Mouse (Mus musculus): ENCODE results near the gene Fhl3. TPM values are rescaled to one million over a fixed set of nuclear protein-coding genes. Genes with fewer than 3 reads are reported as not detected.

The Fhl3 gene
- total RNA-seq, 1 experiment from 2014 or later, result 0.76 TPM

DNA sequence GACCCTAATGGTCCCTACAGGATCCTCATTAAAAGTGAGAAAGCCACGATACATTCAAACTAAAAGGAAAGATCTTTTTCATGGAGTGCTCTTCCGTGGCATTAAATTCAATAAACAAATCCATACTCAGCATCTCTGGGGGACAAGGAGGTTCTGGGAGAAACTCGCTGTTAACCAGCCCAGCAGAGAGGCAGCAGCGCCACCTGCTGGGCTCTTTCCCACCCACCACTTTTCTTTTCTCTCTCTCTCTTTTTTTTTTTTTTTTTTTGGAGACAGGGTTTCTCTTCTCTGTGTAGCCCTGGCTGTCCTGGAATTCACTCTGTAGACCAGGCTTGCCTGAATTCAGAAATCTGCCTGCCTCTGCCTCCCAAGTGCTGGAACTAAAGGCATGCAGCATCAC, 25.5 kb upstream of the Fhl3 start:
- no peak for ATAC-seq (replicated peaks; ENCODE audit: insufficient number of reproducible peaks, low FRiP score, low TSS enrichment, poor library complexity, severe bottlenecking)

DNA sequence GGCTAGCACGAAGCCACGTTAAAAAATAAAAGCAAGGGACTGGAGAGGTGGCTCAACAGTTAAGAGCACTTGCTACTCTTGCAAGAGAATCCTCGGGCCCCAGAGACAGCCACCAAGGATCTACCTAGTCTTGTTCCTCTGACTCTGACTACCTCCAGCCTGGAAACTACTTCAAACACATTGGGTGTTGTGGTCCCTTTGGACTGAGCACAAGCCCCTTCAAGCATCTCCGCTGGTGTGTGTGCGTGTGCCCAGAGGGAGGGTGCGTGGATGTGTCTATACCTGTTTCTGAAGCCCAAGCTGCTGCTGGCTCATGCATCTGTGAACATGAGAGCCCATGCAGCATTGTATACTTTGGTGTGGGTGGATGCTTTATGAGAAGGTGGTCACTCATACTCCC, 24.5 kb upstream of the Fhl3 start:
- ATAC-seq (replicated peaks; ENCODE audit: insufficient number of reproducible peaks, low FRiP score, low TSS enrichment, poor library complexity, severe bottlenecking), result no peak

- ATAC-seq (replicated peaks; ENCODE audit: insufficient number of reproducible peaks, low FRiP score, low TSS enrichment, poor library complexity, severe bottlenecking), result no peak
Observed at GRCm38 (mm10) chr4:124682270-124682669, 18.2 kb upstream of the Fhl3 start.

DNA sequence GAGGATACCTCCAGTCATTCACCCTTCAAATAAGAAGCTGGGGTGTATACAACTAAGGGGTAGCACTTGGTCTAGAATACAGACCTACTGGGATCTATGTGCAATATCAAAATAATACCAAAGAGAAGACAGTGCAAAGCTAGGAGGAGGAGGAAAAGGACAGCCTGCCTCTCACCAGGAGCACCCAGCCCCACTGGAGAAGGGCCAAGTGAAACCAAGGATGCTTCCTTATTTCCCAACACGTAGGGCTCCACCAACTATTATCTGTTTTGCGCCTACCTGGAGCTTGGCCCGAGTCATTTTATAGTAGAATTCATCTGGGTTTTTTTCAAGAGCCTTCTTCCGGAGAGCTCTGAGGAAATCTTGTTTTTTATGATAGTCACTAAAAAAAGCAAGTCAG, 17.0 kb upstream of the Fhl3 start:
- no peak for ATAC-seq (replicated peaks; ENCODE audit: insufficient number of reproducible peaks, low FRiP score, low TSS enrichment, poor library complexity, severe bottlenecking)

DNA sequence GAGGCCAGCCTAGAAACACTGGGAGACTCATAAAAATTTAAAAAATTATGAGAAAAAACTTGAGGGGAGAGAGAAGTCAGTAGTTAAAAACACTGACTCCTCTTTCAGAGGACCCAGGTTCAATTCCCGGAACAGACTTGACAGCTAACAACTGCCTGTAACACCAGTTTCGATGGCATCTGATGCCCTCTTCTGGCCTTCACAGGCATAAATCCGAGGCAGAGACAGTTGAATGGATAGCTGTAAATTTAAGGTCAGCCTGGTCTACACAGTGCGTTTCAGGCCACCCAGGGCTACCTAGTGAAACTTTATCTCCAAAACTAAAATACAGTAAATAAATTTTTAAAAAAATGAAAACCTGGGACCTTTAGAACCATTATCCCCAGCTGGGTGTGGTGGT, 15.5 kb upstream of the Fhl3 start:
- no peak for ATAC-seq (replicated peaks; ENCODE audit: insufficient number of reproducible peaks, low FRiP score, low TSS enrichment, poor library complexity, severe bottlenecking)

- ATAC-seq (replicated peaks; ENCODE audit: insufficient number of reproducible peaks, low FRiP score, low TSS enrichment, poor library complexity, severe bottlenecking), result no peak
Observed at GRCm38 (mm10) chr4:124685453-124685852, 15.0 kb upstream of the Fhl3 start.

DNA sequence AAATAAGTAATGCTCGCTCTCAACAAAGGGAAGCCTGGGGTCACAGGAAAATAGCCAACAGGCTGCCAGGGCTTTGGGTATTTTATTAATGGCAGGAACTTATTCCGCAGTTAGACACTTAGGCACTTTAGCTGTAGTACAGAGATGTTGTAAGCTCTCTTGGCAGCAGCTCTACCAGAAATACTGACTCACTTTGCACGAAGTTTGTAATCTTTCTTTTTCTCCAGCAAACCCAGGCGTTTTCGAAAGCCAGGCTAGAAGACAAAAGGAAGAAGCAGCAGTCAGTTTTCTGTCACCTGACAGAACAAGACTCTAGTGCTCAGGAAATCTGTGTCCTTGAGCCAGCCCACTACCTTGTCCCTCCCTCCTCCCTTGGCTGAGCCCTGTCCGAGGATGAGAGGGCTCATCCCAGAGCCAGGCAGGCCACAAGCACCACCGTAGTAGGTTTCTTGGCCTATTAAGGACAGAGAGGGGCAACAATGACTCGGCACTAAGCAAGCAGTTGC, 14.6 kb upstream of the Fhl3 start:
- ATAC-seq (replicated peaks; ENCODE audit: insufficient number of reproducible peaks, low FRiP score, low TSS enrichment, poor library complexity, severe bottlenecking), result no peak

DNA sequence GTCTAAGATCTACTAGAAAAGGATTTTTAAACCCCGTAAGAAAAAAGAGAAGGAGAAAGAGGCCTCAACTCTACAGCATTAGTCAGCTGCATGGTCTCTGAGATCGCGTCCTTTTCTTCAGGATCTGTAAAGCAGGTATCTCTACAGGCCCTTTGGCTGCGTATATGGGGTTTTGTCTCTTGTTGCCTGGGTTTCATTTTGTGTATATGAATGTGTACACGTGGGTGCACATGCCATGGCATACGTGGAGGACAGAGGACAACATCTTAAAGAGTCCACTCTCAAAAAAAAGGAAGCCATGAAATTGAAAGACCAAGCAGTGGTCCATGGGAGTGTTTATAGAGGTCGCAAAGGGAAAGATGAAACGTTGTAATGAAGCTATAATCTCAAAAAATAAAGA, 9.0 kb upstream of the Fhl3 start:
- ATAC-seq (replicated peaks; ENCODE audit: insufficient number of reproducible peaks, low FRiP score, low TSS enrichment, poor library complexity, severe bottlenecking), result no peak

GRCm38 (mm10) chr4:124692416-124692861, 8.1 kb upstream of the Fhl3 start:
- no peak for ATAC-seq (replicated peaks; ENCODE audit: insufficient number of reproducible peaks, low FRiP score, low TSS enrichment, poor library complexity, severe bottlenecking)

DNA sequence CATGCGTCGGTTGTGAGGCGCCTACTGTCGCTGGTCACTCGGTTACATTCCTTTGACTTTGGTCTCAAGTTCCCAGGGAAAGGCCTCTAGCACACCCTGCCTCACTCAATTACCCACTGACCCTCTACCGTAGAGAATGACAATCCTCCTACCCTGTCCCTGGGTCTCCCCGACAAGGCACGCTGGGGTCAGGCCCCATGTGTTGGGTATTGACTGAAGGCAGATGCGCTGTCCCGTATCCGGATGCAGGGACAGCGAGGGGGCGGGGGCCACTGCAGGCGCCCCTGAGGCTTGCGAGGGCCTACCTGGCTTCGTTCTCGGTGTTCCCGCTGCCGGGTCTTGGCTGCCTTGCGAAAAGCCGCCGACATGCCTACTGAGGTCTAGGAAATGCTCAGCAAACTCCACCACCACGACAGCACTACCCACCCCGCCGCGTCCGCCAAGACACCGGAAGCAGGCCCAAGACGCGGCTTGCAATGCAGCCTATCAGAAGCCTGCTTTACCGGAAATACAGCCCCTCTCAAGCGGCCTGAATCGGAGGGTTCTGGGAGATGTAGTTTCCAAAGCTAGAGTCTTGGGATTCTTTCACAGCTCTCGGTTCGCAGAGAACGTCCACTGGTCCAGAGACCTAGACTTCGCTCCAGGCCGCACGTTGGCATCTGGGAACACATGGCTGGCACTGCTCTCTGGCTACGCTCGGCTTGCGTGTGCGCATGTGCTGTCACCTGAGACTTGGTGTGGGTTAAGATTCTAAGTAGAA, 7.2 kb upstream of the Fhl3 start, which contains the start of gene Utp11:
Gene Utp11 (minus strand): TSS at position 466 of the 760 bp plus-strand sequence.
- ATAC-seq (replicated peaks; ENCODE audit: insufficient number of reproducible peaks, low FRiP score, low TSS enrichment, poor library complexity, severe bottlenecking), result peak; percentile 95

DNA sequence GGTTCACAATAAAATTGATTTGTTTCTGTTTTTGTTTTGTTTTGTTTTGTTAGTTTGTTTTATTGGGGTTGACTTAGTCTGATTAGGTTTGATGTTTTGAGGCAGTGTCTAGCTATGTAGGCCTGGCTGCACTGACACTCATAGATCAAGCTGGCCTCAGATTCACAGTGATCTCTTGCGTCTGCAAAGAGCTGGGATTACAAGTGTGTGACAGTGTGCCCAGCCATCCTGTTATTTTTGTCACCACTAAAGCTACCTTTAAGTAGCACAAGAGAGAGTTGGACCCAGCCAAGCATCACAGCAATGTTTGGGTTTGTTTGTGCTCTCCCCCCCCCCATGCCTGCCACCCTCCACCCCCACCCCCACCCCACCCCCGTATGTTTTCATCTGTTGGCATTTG, 5.9 kb upstream of the Fhl3 start:
- ATAC-seq (replicated peaks; ENCODE audit: insufficient number of reproducible peaks, low FRiP score, low TSS enrichment, poor library complexity, severe bottlenecking), result no peak

- no peak for ATAC-seq (replicated peaks; ENCODE audit: insufficient number of reproducible peaks, low FRiP score, low TSS enrichment, poor library complexity, severe bottlenecking)
Observed at GRCm38 (mm10) chr4:124695786-124696516, 4.5 kb upstream of the Fhl3 start.

DNA sequence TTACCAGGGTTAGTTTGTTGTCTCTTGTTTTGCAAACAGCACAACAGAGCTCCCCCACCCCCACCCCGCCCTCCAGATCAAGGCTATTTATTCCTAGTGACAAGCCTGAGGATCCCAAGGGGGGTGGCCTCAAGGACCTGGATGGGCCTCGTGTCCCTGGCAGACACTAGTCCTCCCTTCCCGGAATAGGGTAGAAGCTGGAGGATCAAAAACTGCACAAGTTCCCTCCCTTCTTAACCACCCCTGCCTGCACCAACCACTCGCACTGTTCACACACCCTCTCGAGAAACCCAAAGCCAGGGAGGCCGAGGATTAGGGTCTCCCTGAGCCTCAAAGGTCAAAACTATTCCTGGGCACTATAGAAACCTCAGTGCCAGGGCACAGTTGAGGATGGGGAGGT, 710 bp upstream of the Fhl3 start:
- no peak for ATAC-seq (replicated peaks; ENCODE audit: insufficient number of reproducible peaks, low FRiP score, low TSS enrichment, poor library complexity, severe bottlenecking)

GRCm38 (mm10) chr4:124701052-124701845, 748 bp downstream of the Fhl3 start:
- no peak; the same call in 1 of the 2 replicates for ATAC-seq (replicated peaks; ENCODE audit: insufficient number of reproducible peaks, low FRiP score, low TSS enrichment, poor library complexity, severe bottlenecking)

DNA sequence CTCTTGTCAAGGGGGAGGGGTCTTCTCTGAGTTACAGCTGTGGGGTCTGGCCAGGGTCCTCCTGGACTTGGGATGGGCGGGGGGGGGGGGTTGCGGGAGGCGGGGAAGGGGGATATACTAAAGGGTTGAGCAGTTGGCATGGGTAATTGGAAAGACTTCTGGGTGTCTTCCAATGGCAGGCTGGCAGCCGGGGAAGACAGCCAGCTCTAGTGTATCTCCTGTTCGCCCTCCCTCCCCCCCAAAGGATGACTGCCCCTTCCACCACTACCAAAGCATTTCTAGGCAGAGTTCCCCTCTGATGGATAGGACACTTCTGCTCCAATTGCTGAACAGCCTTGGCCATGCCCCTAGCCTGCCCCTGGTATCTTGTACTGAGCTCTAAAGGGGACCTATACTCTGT, 1.4 kb downstream of the Fhl3 start:
- no peak for ATAC-seq (replicated peaks; ENCODE audit: insufficient number of reproducible peaks, low FRiP score, low TSS enrichment, poor library complexity, severe bottlenecking)

DNA sequence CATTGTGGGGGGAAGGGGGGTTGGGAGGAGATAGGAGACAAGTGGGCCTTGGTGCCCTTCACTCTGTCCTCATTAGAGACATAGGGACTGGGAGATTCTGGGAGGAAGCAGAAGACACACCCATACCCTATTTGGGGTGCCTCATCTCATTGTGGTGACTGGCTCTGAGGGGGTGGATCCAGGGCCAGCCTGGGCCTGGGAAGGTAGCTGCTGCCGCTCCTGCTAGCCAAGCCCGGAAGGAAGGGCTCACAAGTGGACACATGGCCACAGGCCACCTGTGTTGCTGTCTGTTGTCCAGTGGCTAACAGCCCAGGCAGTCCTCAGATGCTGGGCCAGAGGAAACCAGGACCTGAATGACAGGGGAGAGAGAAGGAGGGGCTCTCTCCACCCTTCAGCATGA, 2.9 kb downstream of the Fhl3 start:
- 0 out of 2 replicates have a peak, but pooled peaks have one; percentile 13 for ATAC-seq (replicated peaks; ENCODE audit: insufficient number of reproducible peaks, low FRiP score, low TSS enrichment, poor library complexity, severe bottlenecking)

DNA sequence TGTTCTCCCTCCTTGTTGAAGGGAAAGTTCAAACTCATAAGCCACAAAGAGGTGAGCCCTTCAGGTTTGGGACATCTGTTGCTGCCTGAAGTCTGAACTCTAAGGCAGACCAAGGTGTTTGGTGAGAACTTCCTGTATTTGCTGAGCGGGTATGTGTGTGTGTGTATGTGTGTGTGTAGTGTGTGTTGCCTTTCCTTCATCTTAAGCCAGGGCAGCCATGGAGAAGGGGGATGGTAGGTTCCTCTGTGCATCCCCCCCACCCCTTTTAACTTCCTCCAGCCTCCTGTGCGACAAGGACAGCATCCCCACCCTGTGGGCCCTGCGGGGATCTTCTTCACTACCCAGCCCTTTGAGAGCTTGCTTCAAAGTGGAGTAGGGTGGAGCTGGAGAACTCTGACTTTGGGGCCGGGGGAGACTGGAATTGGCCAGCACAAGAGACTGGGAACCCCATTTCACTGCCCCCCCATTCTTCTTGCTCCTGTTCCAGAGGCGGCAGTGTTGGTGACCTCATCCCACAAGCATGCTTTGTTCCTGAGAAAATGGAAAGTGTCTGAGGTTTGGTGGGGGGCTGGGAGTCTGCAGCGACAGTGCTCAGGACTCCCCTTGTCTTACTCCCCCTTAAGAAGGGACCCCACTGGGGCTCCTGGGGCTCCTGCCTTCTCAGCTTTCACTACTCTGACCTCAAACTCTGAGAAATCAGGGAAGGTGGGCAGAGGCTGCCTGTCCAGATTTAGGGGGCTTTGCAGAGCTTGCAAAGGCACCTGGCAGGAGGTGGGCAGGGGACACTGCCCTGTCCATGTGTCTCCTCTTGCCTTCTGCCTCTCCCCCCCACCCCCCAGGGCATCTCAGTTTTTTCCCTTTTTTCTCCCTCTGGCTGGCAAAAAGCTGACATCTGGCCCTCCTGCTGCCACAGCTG, 3.6 kb downstream of the Fhl3 start:
- no peak for ATAC-seq (replicated peaks; ENCODE audit: insufficient number of reproducible peaks, low FRiP score, low TSS enrichment, poor library complexity, severe bottlenecking)

GRCm38 (mm10) chr4:124704797-124705474, 4.4 kb downstream of the Fhl3 start:
- no peak for ATAC-seq (replicated peaks; ENCODE audit: insufficient number of reproducible peaks, low FRiP score, low TSS enrichment, poor library complexity, severe bottlenecking)

Data from monocyte, adult 5-6 weeks (primary cell).